ENCODE assay signal across 21 mouse cellular contexts in the genomic region with DNA sequence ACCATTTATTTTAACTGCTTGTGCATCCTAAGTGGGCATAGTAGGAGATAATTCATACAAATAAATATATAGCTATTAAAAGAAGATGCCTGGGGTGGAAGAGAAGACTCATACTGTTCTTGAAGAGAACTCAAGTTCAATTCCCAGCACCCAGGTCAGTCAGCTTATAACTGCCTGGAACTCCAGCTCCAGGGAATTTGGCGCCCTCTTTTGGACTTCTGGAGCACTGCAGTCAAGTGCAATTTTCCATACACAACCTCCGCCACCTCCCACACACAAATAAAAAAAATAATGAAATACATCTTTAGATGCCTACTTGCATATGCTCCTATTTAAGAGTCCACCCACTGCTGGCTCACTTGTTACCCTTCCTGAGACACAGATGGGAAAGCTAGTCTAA.
DNase-seq lines count a peak whose midpoint lies in the region; ATAC-seq and TF ChIP-seq lines count a peak whose summit lies in the region.
"Had no signal": no experiment of that assay in that cellular context is flagged by ENCODE, and none has a peak within 500 bp of the region (broad histone marks: within the 10 kb centered on the region; RNA-seq: fewer than 3 reads in every experiment).

No protein-coding gene starts in this region.

- WGBS in bone marrow, adult 2 months = 81% methylated on average over 2 of the region's 2 CpGs
- WGBS in neural tube, embryonic 15.5 days = 96% methylated on average over 2 of the region's 2 CpGs
- 91% methylated on average over 2 of the region's 2 CpGs for WGBS in hindbrain, embryonic 12.5 days

- no peaks in the 10 kb centered on the region for H3K9me3 ChIP-seq in neural tube, embryonic 15.5 days (replicated peaks)
- no peaks in the 10 kb centered on the region for H3K9me3 ChIP-seq in hindbrain, embryonic 12.5 days (replicated peaks)
- H3K9me3 ChIP-seq: embryonic facial prominence, embryonic 13.5 days; forebrain, embryonic 10.5 days; limb, embryonic 10.5 days; lung, embryonic 15.5 days; midbrain, embryonic 10.5 days; stomach, embryonic 15.5 days had no signal

- intact Hi-C loops in left cerebral cortex, adult 2 months (cut with DNase I) = no loop called here
- intact Hi-C loops in left cerebral cortex, postnatal 10 days (cut with DNase I) = no loop called here

- H3K27me3 ChIP-seq in neural tube, embryonic 15.5 days (replicated peaks) = no peaks in the 10 kb centered on the region
- no peaks in the 10 kb centered on the region for H3K27me3 ChIP-seq in hindbrain, embryonic 12.5 days
- H3K27me3 ChIP-seq: kidney, embryonic 15.5 days; lung, embryonic 15.5 days; stomach, embryonic 15.5 days had no signal

- no peak for ATAC-seq in CD4-positive, CD25-positive, alpha-beta regulatory T cell, adult 4 months
- ATAC-seq in neural tube, embryonic 15.5 days (ENCODE audit: low FRiP score) = no peak
- no peak for ATAC-seq in hindbrain, embryonic 12.5 days (ENCODE audit: low FRiP score)
- ATAC-seq: hindbrain, embryonic 16.5 days had no signal

- TF ChIP-seq POLR2A in bone marrow, adult 2 months (IDR thresholded peaks at IDR 0.05; ENCODE audit: borderline replicate concordance, control insufficient read depth, low read depth, low read length) = no peak

- peak; percentile 6 for DNase-seq in CD4-positive, CD25-positive, alpha-beta regulatory T cell, adult 2 months (ENCODE audit: low read depth, low spot score)
- no peak for DNase-seq in left cerebral cortex, adult 2 months (ENCODE audit: extremely low spot score in 1 of 2, low spot score in 2 of 2)
- DNase-seq in left cerebral cortex, postnatal 10 days (ENCODE audit: extremely low spot score in 1 of 2, low spot score in 2 of 2) = no peak
- peak; percentile 3 for DNase-seq in 416B (ENCODE audit: low read depth)
- DNase-seq: adrenal gland, adult 2 months; cerebellum, postnatal 36 days; heart, postnatal 10 days; right cerebral cortex, postnatal 4 days; thymus, postnatal 36 days had no signal

- H3K4me2 ChIP-seq in neural tube, embryonic 15.5 days = no peak overlapping the region
- no peak overlapping the region for H3K4me2 ChIP-seq in hindbrain, embryonic 12.5 days (replicated peaks)
- H3K4me2 ChIP-seq: embryonic facial prominence, embryonic 13.5 days; kidney, embryonic 15.5 days; lung, embryonic 15.5 days; stomach, embryonic 15.5 days had no signal

- H3K4me1 ChIP-seq in bone marrow, adult 2 months (ENCODE audit: control insufficient read depth, insufficient read depth, low read length) = peaks cover 3% of the 10 kb centered on the region; the same call in 1 of the 2 replicates
- peaks cover 24% of the 10 kb centered on the region for H3K4me1 ChIP-seq in neural tube, embryonic 15.5 days
- H3K4me1 ChIP-seq in hindbrain, embryonic 12.5 days = peaks cover 22% of the 10 kb centered on the region

- no peak overlapping the region for H3K9ac ChIP-seq in neural tube, embryonic 15.5 days (replicated peaks)
- H3K9ac ChIP-seq in hindbrain, embryonic 12.5 days = no peak overlapping the region
- H3K9ac ChIP-seq: embryonic facial prominence, embryonic 13.5 days; kidney, embryonic 15.5 days; lung, embryonic 15.5 days; stomach, embryonic 15.5 days had no signal

- no peak overlapping the region for H3K27ac ChIP-seq in left cerebral cortex, adult 2 months
- H3K27ac ChIP-seq in bone marrow, adult 2 months (ENCODE audit: control insufficient read depth, insufficient read depth, low read depth, low read length, poor library complexity) = no peak overlapping the region
- H3K27ac ChIP-seq in neural tube, embryonic 15.5 days (replicated peaks) = no peak overlapping the region
- no peak overlapping the region for H3K27ac ChIP-seq in hindbrain, embryonic 12.5 days
- H3K27ac ChIP-seq: embryonic facial prominence, embryonic 13.5 days; forebrain, embryonic 10.5 days; kidney, embryonic 15.5 days; limb, embryonic 10.5 days; lung, embryonic 15.5 days; stomach, embryonic 15.5 days had no signal

- no peaks in the 10 kb centered on the region for H3K36me3 ChIP-seq in neural tube, embryonic 15.5 days
- no peaks in the 10 kb centered on the region for H3K36me3 ChIP-seq in hindbrain, embryonic 12.5 days
- H3K36me3 ChIP-seq: embryonic facial prominence, embryonic 13.5 days; forebrain, embryonic 10.5 days; kidney, embryonic 15.5 days; limb, embryonic 10.5 days; lung, embryonic 15.5 days; midbrain, embryonic 10.5 days; stomach, embryonic 15.5 days had no signal

- no peak overlapping the region for H3K4me3 ChIP-seq in left cerebral cortex, adult 2 months
- no peak overlapping the region for H3K4me3 ChIP-seq in bone marrow, adult 2 months (replicated peaks; ENCODE audit: control insufficient read depth, low read depth, low read length)
- no peak overlapping the region for H3K4me3 ChIP-seq in neural tube, embryonic 15.5 days (replicated peaks)
- no peak overlapping the region for H3K4me3 ChIP-seq in hindbrain, embryonic 12.5 days
- H3K4me3 ChIP-seq: embryonic facial prominence, embryonic 13.5 days; forebrain, embryonic 10.5 days; kidney, embryonic 15.5 days; limb, embryonic 10.5 days; lung, embryonic 15.5 days; midbrain, embryonic 10.5 days; stomach, embryonic 15.5 days had no signal

- peak; percentile 52 for TF ChIP-seq CTCF in left cerebral cortex, adult 2 months (IDR thresholded peaks at IDR 0.05)
- peak; percentile 45; the same call in 1 of the 2 replicates for TF ChIP-seq CTCF in bone marrow, adult 2 months (IDR thresholded peaks at IDR 0.05; ENCODE audit: control insufficient read depth, insufficient read depth, low read length)

Comparison
In these comparisons a context has a peak if more than half of its experiments do, and no peak if none do; other contexts are left out.
1. DNase-seq: peak in CD4-positive, CD25-positive, alpha-beta regulatory T cell, adult 2 months (single experiment) and 416B (single experiment); none in left cerebral cortex, adult 2 months (0 of 2) and left cerebral cortex, postnatal 10 days (0 of 2).